16 mouse cellular contexts compared by ENCODE assay signal in genomic region chr11:75184986-75185385, GRCm38 (mm10). TPM values are rescaled to one million over a fixed set of nuclear protein-coding genes. Genes with fewer than 3 reads are reported as not detected.
DNase-seq lines count a peak whose midpoint lies in the region; ATAC-seq and TF ChIP-seq lines count a peak whose summit lies in the region.
"Had no signal": no experiment of that assay in that cellular context is flagged by ENCODE, and none has a peak within 500 bp of the region (broad histone marks: within the 10 kb centered on the region; RNA-seq: fewer than 3 reads in every experiment).

No protein-coding gene starts in this region.

- no peak overlapping the region for H3K4me2 ChIP-seq in forebrain, embryonic 14.5 days (ENCODE audit: low read length)
- no peak overlapping the region for H3K4me2 ChIP-seq in forebrain, embryonic 13.5 days
- H3K4me2 ChIP-seq in midbrain, embryonic 16.5 days (ENCODE audit: low read length) = no peak overlapping the region

- no peaks in the 10 kb centered on the region for H3K9me3 ChIP-seq in forebrain, embryonic 14.5 days (replicated peaks; ENCODE audit: control insufficient read depth, low read length)
- no peaks in the 10 kb centered on the region for H3K9me3 ChIP-seq in forebrain, embryonic 13.5 days (replicated peaks)
- no peaks in the 10 kb centered on the region for H3K9me3 ChIP-seq in midbrain, embryonic 16.5 days (replicated peaks; ENCODE audit: control insufficient read depth, low read length, poor library complexity, severe bottlenecking)
- no peaks in the 10 kb centered on the region for H3K9me3 ChIP-seq in limb, embryonic 10.5 days (replicated peaks)

- no peak overlapping the region for H3K4me3 ChIP-seq in forebrain, embryonic 14.5 days (ENCODE audit: low read depth, low read length)
- H3K4me3 ChIP-seq in forebrain, embryonic 13.5 days = no peak overlapping the region
- H3K4me3 ChIP-seq in midbrain, embryonic 16.5 days (ENCODE audit: low read depth, low read length) = no peak overlapping the region
- H3K4me3 ChIP-seq in limb, embryonic 10.5 days = no peak overlapping the region
- H3K4me3 ChIP-seq: erythroblast, embryonic 14.5 days had no signal

- H3K27me3 ChIP-seq in forebrain, embryonic 14.5 days (replicated peaks; ENCODE audit: control insufficient read depth, insufficient read depth, low read length) = no peaks in the 10 kb centered on the region
- no peaks in the 10 kb centered on the region for H3K27me3 ChIP-seq in forebrain, embryonic 13.5 days
- H3K27me3 ChIP-seq in midbrain, embryonic 16.5 days (ENCODE audit: control insufficient read depth, insufficient read depth, low read depth, low read length) = no peaks in the 10 kb centered on the region
- no peaks in the 10 kb centered on the region for H3K27me3 ChIP-seq in limb, embryonic 10.5 days (ENCODE audit: low read depth, poor library complexity, severe bottlenecking)

- H3K36me3 ChIP-seq in forebrain, embryonic 14.5 days (ENCODE audit: control insufficient read depth, insufficient read depth, low read length) = peaks cover 14% of the 10 kb centered on the region
- peaks cover 38% of the 10 kb centered on the region; the same call in 1 of the 2 replicates for H3K36me3 ChIP-seq in forebrain, embryonic 13.5 days (ENCODE audit: poor library complexity, severe bottlenecking)
- peaks cover 2% of the 10 kb centered on the region; the same call in 1 of the 2 replicates for H3K36me3 ChIP-seq in midbrain, embryonic 16.5 days (ENCODE audit: control insufficient read depth, insufficient read depth, low read length)
- peaks cover 58% of the 10 kb centered on the region for H3K36me3 ChIP-seq in limb, embryonic 10.5 days

- 0 out of 2 replicates have a peak overlapping the region, but pooled peaks have one; percentile 4 for H3K27ac ChIP-seq in forebrain, embryonic 14.5 days (ENCODE audit: low read depth, low read length)
- no peak overlapping the region for H3K27ac ChIP-seq in forebrain, embryonic 13.5 days
- no peak overlapping the region; the same call in 1 of the 2 replicates for H3K27ac ChIP-seq in midbrain, embryonic 16.5 days (ENCODE audit: low read length)
- H3K27ac ChIP-seq in limb, embryonic 10.5 days = no peak overlapping the region
- H3K27ac ChIP-seq: kidney, postnatal 0 days had no signal

- no peak overlapping the region for H3K9ac ChIP-seq in forebrain, embryonic 14.5 days (ENCODE audit: low read length)
- H3K9ac ChIP-seq in forebrain, embryonic 13.5 days = no peak overlapping the region
- peak overlapping the region; percentile 12; the same call in 1 of the 2 replicates for H3K9ac ChIP-seq in midbrain, embryonic 16.5 days (ENCODE audit: low read depth, low read length)

- no peak for TF ChIP-seq POLR2A in brain, embryonic 14.5 days (IDR thresholded peaks at IDR 0.05; ENCODE audit: borderline replicate concordance, extremely low read depth, insufficient read depth, insufficient read length, poor library complexity, severe bottlenecking)

- 67% methylated on average over 2 of the region's 2 CpGs for WGBS in forebrain, embryonic 14.5 days
- WGBS in forebrain, embryonic 13.5 days = 63% methylated on average over 1 of the region's 2 CpGs
- WGBS in midbrain, embryonic 16.5 days = 34% methylated on average over 2 of the region's 2 CpGs
- 77% methylated on average over 2 of the region's 2 CpGs for WGBS in limb, embryonic 10.5 days

- intact Hi-C loops in left cerebral cortex, postnatal 36 days (cut with DNase I) = loop anchor here (1.0 kb wide), 1 partner anchor 16 kb away; no protein-coding TSS in a partner anchor

- H3K4me1 ChIP-seq in forebrain, embryonic 14.5 days (ENCODE audit: control insufficient read depth, insufficient read depth, low read length) = peaks cover 4% of the 10 kb centered on the region; the same call in 1 of the 2 replicates
- peaks cover 18% of the 10 kb centered on the region for H3K4me1 ChIP-seq in forebrain, embryonic 13.5 days
- H3K4me1 ChIP-seq in midbrain, embryonic 16.5 days (ENCODE audit: control insufficient read depth, insufficient read depth, low read length) = peaks cover 9% of the 10 kb centered on the region
- peaks cover 10% of the 10 kb centered on the region for H3K4me1 ChIP-seq in limb, embryonic 10.5 days

- no peak for TF ChIP-seq CTCF in brain, embryonic 14.5 days (IDR thresholded peaks at IDR 0.05; ENCODE audit: borderline replicate concordance, extremely low read depth, insufficient read depth, insufficient read length)

- DNase-seq in forebrain, embryonic 14.5 days (ENCODE audit: low spot score) = no peak
- peak; percentile 53 to 61 for DNase-seq in left cerebral cortex, postnatal 36 days (ENCODE audit: low spot score in 2 of 2)
- no peak for DNase-seq in left cerebral cortex, adult 11 months (ENCODE audit: low spot score)
- peak; percentile 46 for DNase-seq in brain, embryonic 14.5 days (ENCODE audit: low read depth)
- no peak for DNase-seq in limb, embryonic 10.5 days (ENCODE audit: low spot score)
- DNase-seq in cerebellum, postnatal 10 days = no peak
- DNase-seq: cerebellum, adult 2 months; heart, adult 18-20 months; heart, postnatal 10 days; liver; lung, adult 2 months had no signal

- no peak for ATAC-seq in forebrain, embryonic 14.5 days
- ATAC-seq in forebrain, embryonic 13.5 days = no peak
- no peak for ATAC-seq in midbrain, embryonic 16.5 days
- ATAC-seq: activated CD4-positive, CD25-positive, alpha-beta regulatory T cell, adult 4 months had no signal

RNA-seq across cellular contexts. Expression of gene Dph1, which starts 6.1 kb away (rescaled TPM):
- polyA plus RNA-seq in forebrain, embryonic 14.5 days (2014; fragmentation: Nextera tagmentation; extraction: Ambion mirVana) = 15.9 and 17.6 TPM in 2 replicates
- polyA plus RNA-seq in forebrain, embryonic 13.5 days (2015; fragmentation: Nextera tagmentation; extraction: Ambion mirVana) = 13.9 and 15.8 TPM in 2 replicates
- 10 to 100 TPM; 25.3 to 25.6 TPM for total RNA-seq in left cerebral cortex, postnatal 36 days (2021)
- 19.3 and 23.9 TPM in 2 replicates for polyA plus RNA-seq in brain, embryonic 14.5 days (2012; rRNA removed)
- 12.5 and 14.0 TPM in 2 replicates for polyA plus RNA-seq in midbrain, embryonic 16.5 days (2015; fragmentation: Nextera tagmentation; extraction: Ambion mirVana)
- polyA plus RNA-seq in limb, embryonic 10.5 days (2016; fragmentation: Nextera tagmentation; extraction: Ambion mirVana) = 32.7 and 35.3 TPM in 2 replicates

RNA-seq across cellular contexts. Expression of gene Ovca2, which starts 6.4 kb away (rescaled TPM):
- polyA plus RNA-seq in forebrain, embryonic 14.5 days (2014; fragmentation: Nextera tagmentation; extraction: Ambion mirVana) = 24.3 and 24.6 TPM in 2 replicates
- 22.8 and 25.1 TPM in 2 replicates for polyA plus RNA-seq in forebrain, embryonic 13.5 days (2015; fragmentation: Nextera tagmentation; extraction: Ambion mirVana)
- 10 to 100 TPM; 11.0 to 13.3 TPM for total RNA-seq in left cerebral cortex, postnatal 36 days (2021)
- 20.0 and 23.8 TPM in 2 replicates for polyA plus RNA-seq in brain, embryonic 14.5 days (2012; rRNA removed)
- 13.3 and 14.5 TPM in 2 replicates for polyA plus RNA-seq in midbrain, embryonic 16.5 days (2015; fragmentation: Nextera tagmentation; extraction: Ambion mirVana)
- 38.0 and 39.9 TPM in 2 replicates for polyA plus RNA-seq in limb, embryonic 10.5 days (2016; fragmentation: Nextera tagmentation; extraction: Ambion mirVana)

RNA-seq across cellular contexts. Expression of gene Rtn4rl1, which starts 8.6 kb away (rescaled TPM):
- polyA plus RNA-seq in forebrain, embryonic 14.5 days (2014; fragmentation: Nextera tagmentation; extraction: Ambion mirVana) = 5.0 and 7.4 TPM in 2 replicates
- polyA plus RNA-seq in forebrain, embryonic 13.5 days (2015; fragmentation: Nextera tagmentation; extraction: Ambion mirVana) = 2.2 and 2.6 TPM in 2 replicates
- total RNA-seq in left cerebral cortex, postnatal 36 days (2021) = 10 to 100 TPM; 83.5 to 88.3 TPM
- 6.6 and 12.1 TPM in 2 replicates for polyA plus RNA-seq in brain, embryonic 14.5 days (2012; rRNA removed)
- polyA plus RNA-seq in midbrain, embryonic 16.5 days (2015; fragmentation: Nextera tagmentation; extraction: Ambion mirVana) = 17.8 and 19.7 TPM in 2 replicates
- 0.90 and 1.3 TPM in 2 replicates for polyA plus RNA-seq in limb, embryonic 10.5 days (2016; fragmentation: Nextera tagmentation; extraction: Ambion mirVana)
- polyA plus RNA-seq: erythroblast, embryonic 14.5 days had no signal

RNA-seq across cellular contexts. Expression of gene Hic1, which starts 15.7 kb away (rescaled TPM):
- 1.3 and 2.0 TPM in 2 replicates for polyA plus RNA-seq in forebrain, embryonic 14.5 days (2014; fragmentation: Nextera tagmentation; extraction: Ambion mirVana)
- polyA plus RNA-seq in forebrain, embryonic 13.5 days (2015; fragmentation: Nextera tagmentation; extraction: Ambion mirVana) = 1.2 and 1.5 TPM in 2 replicates
- 1 to 10 TPM; 2.7 to 3.3 TPM for total RNA-seq in left cerebral cortex, postnatal 36 days (2021)
- polyA plus RNA-seq in brain, embryonic 14.5 days (2012; rRNA removed) = 8.3 and 11.7 TPM in 2 replicates
- polyA plus RNA-seq in midbrain, embryonic 16.5 days (2015; fragmentation: Nextera tagmentation; extraction: Ambion mirVana) = 1.3 and 1.8 TPM in 2 replicates
- 0.99 and 3.5 TPM in 2 replicates for polyA plus RNA-seq in limb, embryonic 10.5 days (2016; fragmentation: Nextera tagmentation; extraction: Ambion mirVana)

Comparison
In these comparisons a context has a peak if more than half of its experiments do, and no peak if none do; other contexts are left out.
1. DNase-seq: peak in left cerebral cortex, postnatal 36 days (2 of 2) and brain, embryonic 14.5 days (single experiment); none in forebrain, embryonic 14.5 days (single experiment), left cerebral cortex, adult 11 months (single experiment), limb, embryonic 10.5 days (single experiment) and cerebellum, postnatal 10 days (0 of 2).